Mouse (Mus musculus) cerebellum, adult 2 months (tissue): ENCODE measurements around the gene Nid2.

Experiments
- CTCF ChIP-seq: fragments of 200-500 bp; IDR thresholded peaks from 2 replicates; pipeline ENCODE4 v1.5.1; 2011; ENCODE audit warnings: low read depth, mild to moderate bottlenecking, control low read depth, low read length, moderate library complexity, borderline replicate concordance; ENCODE audit not compliant: insufficient read depth
- POLR2A ChIP-seq: fragments of 200-500 bp; IDR thresholded peaks from 2 replicates; pipeline ENCODE4 v1.6.1; 2011; ENCODE audit warnings: low read length, control low read depth, borderline replicate concordance; ENCODE audit not compliant: insufficient read depth

DNA sequence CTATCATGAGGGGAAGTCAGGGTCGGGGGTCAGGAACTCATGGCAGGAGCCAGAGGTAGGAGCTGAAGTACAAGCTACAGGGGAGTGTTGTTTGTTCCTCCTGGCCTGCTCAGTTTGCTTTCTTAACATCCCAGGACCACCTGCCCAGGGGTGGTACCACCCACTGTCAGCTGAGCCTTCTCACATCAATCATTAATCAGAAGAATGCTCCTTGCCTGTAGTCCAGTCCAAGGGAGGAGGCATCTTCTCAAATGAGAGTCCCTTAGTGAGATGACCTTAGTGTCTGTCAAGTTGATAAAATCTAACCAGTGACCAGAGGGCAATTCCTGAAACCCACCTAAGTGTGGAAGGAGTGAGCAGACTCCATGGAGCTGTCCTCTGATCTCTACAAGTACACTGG lies 37.4 kb downstream of the Nid2 start:
- TF ChIP-seq CTCF: no peak
- TF ChIP-seq POLR2A: no peak
